Mouse (Mus musculus): ENCODE measurements around the gene Lingo2. TPM values are rescaled to one million over a fixed set of nuclear protein-coding genes. Genes with fewer than 3 reads are reported as not detected.

Lingo2 gene
- polyA plus RNA-seq, 1 experiment from 2014 or later: 67.8 TPM

GRCm38 (mm10) chr4:36533895-36534294 is 417.7 kb downstream of the Lingo2 start:
- Histone ChIP-seq H3K4me3 (no peak overlapping the region), H3K9me3 (no peaks in the 10 kb centered on the region), H3K36me3 (no peaks in the 10 kb centered on the region), H3K27ac (replicated peaks) (no peak overlapping the region), H3K9ac (no peak overlapping the region), H3K4me2 (no peak overlapping the region), H3K27me3 (no peaks in the 10 kb centered on the region), H3K4me1 (replicated peaks) (no peaks in the 10 kb centered on the region)
- ATAC-seq (ENCODE audit: low FRiP score, low read depth): no peak
- WGBS: 90% methylated on average over 2 of the region's 2 CpGs

- ATAC-seq (ENCODE audit: low FRiP score, low read depth): no peak
- no peaks in the 10 kb centered on the region for H3K36me3 ChIP-seq
These were observed 461.3 kb downstream of the Lingo2 start for GRCm38 (mm10) chr4:36490255-36490654.

GRCm38 (mm10) chr4:36435211-36435610 is 516.3 kb downstream of the Lingo2 start:
- Histone ChIP-seq H3K4me2 (no peak overlapping the region), H3K27ac (replicated peaks) (no peak overlapping the region), H3K9me3 (no peaks in the 10 kb centered on the region), H3K4me1 (replicated peaks) (no peaks in the 10 kb centered on the region), H3K36me3 (no peaks in the 10 kb centered on the region), H3K9ac (no peak overlapping the region), H3K27me3 (no peaks in the 10 kb centered on the region), H3K4me3 (no peak overlapping the region)
- 95% methylated on average over 3 of the region's 3 CpGs for WGBS
- no peak for ATAC-seq (ENCODE audit: low FRiP score, low read depth)

More at GRCm38 (mm10) chr4:36490255-36490654, 461.3 kb downstream of the Lingo2 start:
- Histone ChIP-seq H3K4me3 (no peak overlapping the region), H3K9me3 (no peaks in the 10 kb centered on the region), H3K9ac (no peak overlapping the region), H3K4me2 (no peak overlapping the region), H3K27me3 (no peaks in the 10 kb centered on the region), H3K4me1 (replicated peaks) (no peaks in the 10 kb centered on the region), H3K27ac (replicated peaks) (no peak overlapping the region)
- 75% methylated on average over 1 of the region's 1 CpGs for WGBS

GRCm38 (mm10) chr4:36426192-36426591 is 525.4 kb downstream of the Lingo2 start:
- Histone ChIP-seq H3K4me2 (no peak overlapping the region), H3K4me3 (no peak overlapping the region), H3K27me3 (no peaks in the 10 kb centered on the region), H3K36me3 (no peaks in the 10 kb centered on the region), H3K9me3 (no peaks in the 10 kb centered on the region), H3K4me1 (replicated peaks) (no peaks in the 10 kb centered on the region; the same call in 1 of the 2 replicates), H3K9ac (no peak overlapping the region), H3K27ac (replicated peaks) (no peak overlapping the region)
- peak; percentile 66; the same call in 1 of the 2 replicates for ATAC-seq (ENCODE audit: low FRiP score, low read depth)
- WGBS: 23% methylated on average over 5 of the region's 5 CpGs

- no peak overlapping the region for H3K9ac ChIP-seq
- no peak overlapping the region for H3K4me3 ChIP-seq
- no peaks in the 10 kb centered on the region for H3K27me3 ChIP-seq
- no peak overlapping the region for H3K27ac ChIP-seq (replicated peaks)
- no peak for ATAC-seq (ENCODE audit: low FRiP score, low read depth)
- H3K4me2 ChIP-seq: no peak overlapping the region
- no peaks in the 10 kb centered on the region for H3K4me1 ChIP-seq (replicated peaks)
- 91% methylated on average over 3 of the region's 3 CpGs for whole genome bisulfite sequencing
- H3K36me3 ChIP-seq: no peaks in the 10 kb centered on the region
- H3K9me3 ChIP-seq: no peaks in the 10 kb centered on the region
These were observed 544.2 kb downstream of the Lingo2 start for GRCm38 (mm10) chr4:36407350-36407749.

- Histone ChIP-seq H3K27me3 (no peaks in the 10 kb centered on the region), H3K9ac (no peak overlapping the region), H3K4me2 (no peak overlapping the region), H3K9me3 (no peaks in the 10 kb centered on the region), H3K4me3 (no peak overlapping the region), H3K36me3 (no peaks in the 10 kb centered on the region), H3K4me1 (replicated peaks) (no peaks in the 10 kb centered on the region), H3K27ac (replicated peaks) (no peak overlapping the region)
- ATAC-seq (ENCODE audit: low FRiP score, low read depth): no peak
- WGBS: 83% methylated on average over 3 of the region's 3 CpGs
These were observed 582.6 kb downstream of the Lingo2 start for GRCm38 (mm10) chr4:36368925-36369324.

GRCm38 (mm10) chr4:36354401-36354800 is 597.1 kb downstream of the Lingo2 start:
- no peaks in the 10 kb centered on the region for H3K9me3 ChIP-seq
- no peak for ATAC-seq (ENCODE audit: low FRiP score, low read depth)
- no peaks in the 10 kb centered on the region for H3K27me3 ChIP-seq
- H3K4me3 ChIP-seq: no peak overlapping the region
- no peaks in the 10 kb centered on the region for H3K4me1 ChIP-seq (replicated peaks)
- H3K9ac ChIP-seq: no peak overlapping the region
- no peak overlapping the region for H3K4me2 ChIP-seq
- H3K27ac ChIP-seq (replicated peaks): no peak overlapping the region
- H3K36me3 ChIP-seq: no peaks in the 10 kb centered on the region
- WGBS: 86% methylated on average over 2 of the region's 2 CpGs

- Histone ChIP-seq H3K4me2 (no peak overlapping the region), H3K27me3 (no peaks in the 10 kb centered on the region), H3K9ac (no peak overlapping the region), H3K36me3 (no peaks in the 10 kb centered on the region), H3K4me1 (replicated peaks) (no peaks in the 10 kb centered on the region), H3K4me3 (no peak overlapping the region), H3K9me3 (no peaks in the 10 kb centered on the region), H3K27ac (replicated peaks) (no peak overlapping the region)
- 87% methylated on average over 1 of the region's 1 CpGs for WGBS
- ATAC-seq (ENCODE audit: low FRiP score, low read depth): no peak
These were observed 619.8 kb downstream of the Lingo2 start for GRCm38 (mm10) chr4:36331741-36332140.

- H3K9me3 ChIP-seq: no peaks in the 10 kb centered on the region
- no peak overlapping the region for H3K9ac ChIP-seq
- no peaks in the 10 kb centered on the region for H3K27me3 ChIP-seq
- H3K27ac ChIP-seq (replicated peaks): no peak overlapping the region
- no peak overlapping the region for H3K4me2 ChIP-seq
- no peak for ATAC-seq (ENCODE audit: low FRiP score, low read depth)
- no peaks in the 10 kb centered on the region for H3K4me1 ChIP-seq (replicated peaks)
- H3K4me3 ChIP-seq: no peak overlapping the region
- H3K36me3 ChIP-seq: no peaks in the 10 kb centered on the region
These were observed 625.9 kb downstream of the Lingo2 start for GRCm38 (mm10) chr4:36325603-36326002.

- Histone ChIP-seq H3K27ac (replicated peaks) (no peak overlapping the region), H3K4me2 (no peak overlapping the region), H3K9me3 (no peaks in the 10 kb centered on the region), H3K36me3 (no peaks in the 10 kb centered on the region), H3K27me3 (no peaks in the 10 kb centered on the region), H3K4me1 (replicated peaks) (no peaks in the 10 kb centered on the region), H3K4me3 (no peak overlapping the region), H3K9ac (no peak overlapping the region)
- WGBS: 72% methylated on average over 2 of the region's 2 CpGs
- no peak for ATAC-seq (ENCODE audit: low FRiP score, low read depth)
These were observed 638.5 kb downstream of the Lingo2 start for GRCm38 (mm10) chr4:36313067-36313466.

- Histone ChIP-seq H3K4me1 (replicated peaks) (no peaks in the 10 kb centered on the region), H3K36me3 (no peaks in the 10 kb centered on the region), H3K4me2 (no peak overlapping the region), H3K9ac (no peak overlapping the region), H3K9me3 (no peaks in the 10 kb centered on the region), H3K4me3 (no peak overlapping the region), H3K27ac (replicated peaks) (no peak overlapping the region), H3K27me3 (no peaks in the 10 kb centered on the region)
- WGBS: 74% methylated on average over 6 of the region's 6 CpGs
- no peak for ATAC-seq (ENCODE audit: low FRiP score, low read depth)
These were observed 640.1 kb downstream of the Lingo2 start for GRCm38 (mm10) chr4:36311431-36311830.

GRCm38 (mm10) chr4:36305228-36305627 is 646.3 kb downstream of the Lingo2 start:
- Histone ChIP-seq H3K27me3 (no peaks in the 10 kb centered on the region), H3K4me1 (replicated peaks) (no peaks in the 10 kb centered on the region), H3K36me3 (no peaks in the 10 kb centered on the region), H3K4me3 (no peak overlapping the region), H3K9me3 (no peaks in the 10 kb centered on the region), H3K27ac (replicated peaks) (no peak overlapping the region), H3K9ac (no peak overlapping the region), H3K4me2 (no peak overlapping the region)
- 85% methylated on average over 1 of the region's 1 CpGs for WGBS
- ATAC-seq (ENCODE audit: low FRiP score, low read depth): no peak

GRCm38 (mm10) chr4:36289701-36290053 is 661.9 kb downstream of the Lingo2 start:
- Histone ChIP-seq H3K4me2 (peak overlapping the region; percentile 60), H3K27me3 (no peaks in the 10 kb centered on the region), H3K9ac (no peak overlapping the region), H3K36me3 (no peaks in the 10 kb centered on the region), H3K9me3 (no peaks in the 10 kb centered on the region), H3K4me3 (peak overlapping the region; percentile 31), H3K4me1 (replicated peaks) (peaks cover 16% of the 10 kb centered on the region), H3K27ac (replicated peaks) (peak overlapping the region; percentile 69)
- 56% methylated on average over 8 of the region's 8 CpGs for WGBS
- ATAC-seq (ENCODE audit: low FRiP score, low read depth): no peak

Data from hindbrain, embryonic 15.5 days (tissue).